Mouse (Mus musculus) adrenal gland, adult (tissue): ENCODE measurements around the gene Abcc2.
A peak's percentile ranks its signal among the peaks of the same experiment; 100 is the strongest.

Source experiments
- DNase-seq, 2 experiments: peaks; one replicate each; pipeline ENCODE4 v3.0.0; 2022 to 2023; ENCODE audit warnings: low spot score in 1 of 2; ENCODE audit not compliant: inconsistent age in 2 of 2

Gene Abcc2

GRCm38 (mm10) chr19:43776561-43776960 is 5.4 kb upstream of the Abcc2 start:
- no peak for DNase-seq

DNA sequence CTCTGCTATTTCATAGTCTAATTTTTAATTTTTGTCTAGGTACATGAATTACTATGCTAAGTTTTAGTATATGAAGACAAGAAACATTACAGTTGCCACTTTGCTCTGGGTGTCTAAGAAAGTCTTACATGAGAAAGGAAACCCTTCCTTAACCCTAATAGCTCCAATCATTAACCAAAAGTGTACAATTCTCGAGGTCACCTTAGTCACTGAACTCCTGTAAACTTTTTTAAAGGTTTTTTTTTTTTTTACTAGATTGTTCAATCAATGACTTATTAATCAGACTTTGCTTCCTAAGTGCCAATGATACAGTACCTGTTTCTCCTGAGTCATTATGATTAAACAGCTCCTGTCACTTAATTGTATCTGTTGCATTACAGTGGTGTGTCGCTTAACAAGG is 4.7 kb upstream of the Abcc2 start:
- DNase-seq = no peak

DNA sequence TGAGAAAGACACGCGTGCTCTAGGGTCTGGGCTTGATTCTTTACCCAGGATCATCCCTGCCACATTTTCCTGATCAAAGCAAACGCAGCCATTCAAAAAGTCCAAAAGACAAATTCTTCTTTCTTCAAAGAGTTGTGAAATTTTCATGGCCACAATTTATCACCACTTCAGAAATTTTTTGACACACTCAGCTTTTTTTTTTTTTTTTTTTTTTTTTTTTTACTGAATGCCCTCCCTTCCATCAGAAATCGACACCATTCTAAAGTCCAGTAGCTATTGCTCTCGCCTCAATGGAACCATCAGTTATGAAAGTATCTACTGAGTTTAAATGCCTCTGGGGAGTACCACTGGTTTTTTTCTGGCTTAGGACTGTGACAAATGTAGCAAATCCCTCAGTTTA is 1.6 kb upstream of the Abcc2 start:
- no peak for DNase-seq

- no peak for DNase-seq
These were observed 2.8 kb downstream of the Abcc2 start for GRCm38 (mm10) chr19:43784761-43785160.

DNA sequence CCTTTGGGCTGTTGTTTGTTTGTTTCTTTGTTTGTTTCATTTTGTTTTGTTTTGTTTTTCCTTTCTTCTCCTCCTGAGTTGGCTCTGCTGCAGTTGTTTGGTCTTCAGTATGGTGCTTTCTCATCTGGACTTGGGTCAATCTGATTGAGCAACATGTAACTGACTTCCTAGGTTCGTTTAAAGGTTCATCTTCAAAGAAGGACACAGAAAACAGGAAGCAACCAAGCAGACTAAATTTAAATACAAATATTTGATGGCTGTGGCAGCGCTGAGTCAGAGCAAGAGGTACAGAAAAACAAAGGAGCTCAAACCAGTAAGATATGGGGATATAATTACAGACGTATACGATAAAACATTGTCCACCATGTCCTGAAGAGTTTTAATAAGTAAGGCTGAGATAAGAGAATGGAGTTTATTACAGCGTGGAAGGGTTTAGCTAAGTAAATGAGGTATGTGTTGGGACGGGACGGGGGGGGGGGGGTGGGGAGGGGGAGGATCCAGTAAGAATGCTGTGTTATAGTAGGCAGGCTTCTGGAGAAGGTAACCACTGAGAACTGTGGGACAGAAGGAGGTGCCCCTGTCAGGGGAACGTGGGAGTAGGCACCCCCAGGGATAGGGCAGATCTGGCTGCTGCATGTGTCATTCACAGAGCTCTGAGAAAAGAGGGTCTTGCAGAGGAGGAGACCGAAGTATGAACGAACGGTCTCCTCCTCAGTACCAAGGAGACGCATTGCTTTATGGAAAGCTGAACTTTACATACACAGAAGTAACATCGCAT is 4.4 kb downstream of the Abcc2 start:
- DNase-seq = no peak

GRCm38 (mm10) chr19:43789817-43790216 is 7.8 kb downstream of the Abcc2 start:
- no peak for DNase-seq

GRCm38 (mm10) chr19:43792537-43792936 is 10.5 kb downstream of the Abcc2 start:
- no peak for DNase-seq

DNA sequence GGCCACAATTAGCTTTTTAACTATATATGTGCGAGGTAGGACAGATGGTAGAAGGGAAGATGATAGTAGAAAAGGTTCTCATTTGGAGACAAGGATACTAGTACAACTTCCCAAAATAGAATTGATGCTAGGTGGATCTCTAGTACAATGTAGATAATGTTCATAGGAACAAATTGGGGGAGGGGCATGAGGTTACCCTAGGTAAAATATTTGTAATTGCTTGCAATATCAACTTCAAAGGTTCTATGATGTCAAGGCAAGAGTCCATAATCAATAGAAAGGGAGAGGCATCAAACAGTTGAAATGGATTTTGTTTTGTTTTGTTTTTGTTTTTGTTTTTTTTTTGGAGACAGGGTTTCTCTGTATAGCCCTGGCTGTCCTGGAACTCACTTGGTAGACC is 12.0 kb downstream of the Abcc2 start:
- no peak for DNase-seq

DNA sequence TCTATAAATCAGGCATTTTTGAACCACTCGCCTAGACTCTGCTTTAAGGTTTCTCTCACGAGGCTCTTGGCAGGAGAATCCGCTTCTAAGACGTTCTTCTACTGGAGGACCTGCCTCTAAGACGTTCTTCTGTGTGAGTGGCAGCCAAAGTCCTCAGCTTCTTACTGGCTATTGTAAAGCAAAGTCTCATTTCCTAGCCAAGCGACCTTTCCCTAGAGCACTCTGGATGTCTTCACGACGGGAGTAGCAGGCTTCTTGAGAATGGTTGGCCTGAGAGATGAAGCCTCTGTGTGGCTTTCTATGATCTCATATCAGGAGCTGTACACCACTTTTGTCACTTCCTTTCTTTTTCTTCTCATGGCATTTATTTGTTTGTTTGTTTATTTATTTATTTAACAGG is 13.5 kb downstream of the Abcc2 start:
- no peak for DNase-seq

DNA sequence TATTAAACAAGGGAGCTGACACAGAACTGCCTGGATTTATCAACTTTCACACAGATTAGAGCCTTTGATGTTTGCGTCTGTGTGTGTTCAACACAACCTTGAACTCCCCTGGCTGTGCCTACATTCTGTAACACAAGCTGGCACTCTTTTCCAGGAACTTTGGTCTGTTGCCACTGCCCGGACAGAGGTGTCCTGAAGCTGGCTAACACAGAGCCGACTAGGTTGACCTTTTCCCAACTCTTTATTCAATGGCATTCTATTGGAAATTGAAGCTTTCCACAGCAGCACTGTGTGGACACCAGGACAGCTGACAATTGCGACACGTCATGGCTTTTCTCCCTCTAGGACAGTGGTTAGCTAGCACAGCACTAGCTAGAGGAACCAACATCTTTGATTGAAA is 15.2 kb downstream of the Abcc2 start:
- peak; percentile 58 to 88 for DNase-seq

DNA sequence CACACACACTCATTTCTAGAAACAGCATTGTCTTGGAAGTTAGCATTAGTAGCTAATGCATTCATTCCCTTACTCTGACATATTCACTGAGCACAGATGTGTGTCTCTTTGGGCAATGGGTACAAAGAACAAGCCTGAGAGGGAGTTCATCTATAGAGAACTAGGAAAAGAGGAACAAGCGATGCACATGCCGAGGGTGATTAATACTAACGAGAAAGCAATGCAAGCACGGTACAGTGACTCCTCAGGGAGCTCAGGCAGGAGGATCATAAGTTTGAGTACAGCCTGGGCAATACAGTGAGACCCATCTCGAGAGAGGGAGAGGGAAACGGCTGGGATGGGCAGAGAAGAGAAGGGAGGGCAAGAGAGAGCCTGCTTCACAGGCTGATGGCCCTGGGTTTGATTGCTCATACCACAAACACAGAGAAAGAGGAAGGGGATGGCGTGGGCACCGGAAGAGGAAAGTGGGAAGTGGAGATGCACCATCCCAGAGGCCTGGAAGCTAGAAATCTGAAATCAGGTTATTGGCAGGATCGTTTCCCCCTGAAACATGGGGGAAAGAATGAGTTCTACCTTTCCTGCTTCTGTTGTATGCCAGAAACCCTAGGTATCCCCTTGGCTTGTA is 19.5 kb downstream of the Abcc2 start:
- DNase-seq = no peak

GRCm38 (mm10) chr19:43803866-43804265 is 21.9 kb downstream of the Abcc2 start:
- no peak for DNase-seq

- no peak for DNase-seq
These were observed 27.3 kb downstream of the Abcc2 start for GRCm38 (mm10) chr19:43809331-43809730.

DNA sequence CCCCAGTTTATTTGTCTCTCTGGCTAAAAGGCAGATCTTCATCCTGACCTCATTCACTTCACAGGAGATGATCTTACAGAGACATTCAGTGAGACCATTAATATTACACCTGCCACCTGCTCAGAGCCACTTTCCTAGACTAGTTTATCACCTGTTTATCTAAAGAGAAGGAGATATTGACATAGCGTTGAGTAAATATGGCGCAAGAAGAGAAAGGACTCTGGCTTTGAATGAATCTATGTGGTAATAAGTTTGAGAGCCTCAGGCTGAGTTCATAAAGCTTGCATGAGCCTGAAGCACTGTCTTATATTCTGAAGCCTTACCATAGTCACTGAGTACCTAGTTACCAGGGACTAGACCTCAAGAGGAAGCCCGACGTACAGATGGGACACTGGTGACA is 29.4 kb downstream of the Abcc2 start:
- no peak for DNase-seq

DNA sequence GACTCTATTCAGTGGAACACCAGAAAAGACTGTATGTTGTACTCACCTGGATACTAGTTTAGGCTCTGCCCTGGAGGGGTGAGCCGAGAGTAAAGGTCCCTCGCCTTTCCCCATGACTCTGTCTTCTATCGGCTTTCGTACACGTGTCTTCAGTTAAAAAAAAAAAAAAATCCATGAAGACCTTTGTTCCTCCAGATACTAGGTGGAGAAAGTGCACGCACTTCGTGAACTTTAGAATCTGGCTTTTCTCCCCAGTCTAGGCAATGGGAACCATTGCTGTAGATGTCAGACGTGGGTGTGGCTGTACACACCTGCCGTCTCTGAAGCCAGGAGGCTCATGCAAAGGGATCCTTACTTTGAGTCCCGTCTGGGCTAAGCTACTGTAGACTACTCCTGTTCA is 31.3 kb downstream of the Abcc2 start:
- DNase-seq = no peak

DNA sequence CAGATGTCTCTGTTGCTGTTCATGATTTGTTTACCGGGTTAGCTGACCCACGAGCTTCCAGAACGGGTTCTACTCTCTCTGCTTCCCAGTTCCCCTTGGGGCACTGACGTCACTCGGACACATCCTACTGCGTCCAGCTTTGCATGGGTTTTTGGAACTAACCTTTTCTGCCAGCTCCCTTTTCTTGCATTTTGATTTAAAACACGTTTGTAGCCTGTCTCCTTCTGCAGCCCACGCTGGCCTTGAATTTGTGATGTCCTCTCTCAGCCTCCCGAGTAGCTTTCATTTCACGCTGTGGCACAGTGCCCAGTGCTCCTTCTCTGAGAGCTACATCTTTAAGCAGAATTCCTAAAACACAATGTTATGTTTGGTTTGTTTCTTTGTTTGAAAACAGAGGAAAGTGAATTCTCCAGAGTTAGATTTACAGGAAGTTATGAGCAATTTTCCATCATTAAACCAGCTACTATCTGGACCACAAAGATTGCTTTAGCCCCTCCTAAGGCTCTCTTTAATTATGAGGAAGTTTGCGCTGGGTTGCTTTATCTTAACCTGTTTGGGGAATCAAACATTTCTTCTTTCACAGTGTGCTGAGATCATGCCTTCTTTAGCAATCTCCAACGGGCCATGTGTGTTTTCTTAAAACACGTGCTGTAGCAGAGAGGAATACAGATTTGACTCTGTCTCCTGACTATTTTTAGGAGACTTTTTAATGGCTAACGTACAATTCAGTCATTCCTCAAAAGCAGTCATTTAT is 33.8 kb downstream of the Abcc2 start:
- peak; percentile 63 to 84 for DNase-seq

- DNase-seq = no peak
These were observed 44.9 kb downstream of the Abcc2 start for GRCm38 (mm10) chr19:43826855-43827254.

DNA sequence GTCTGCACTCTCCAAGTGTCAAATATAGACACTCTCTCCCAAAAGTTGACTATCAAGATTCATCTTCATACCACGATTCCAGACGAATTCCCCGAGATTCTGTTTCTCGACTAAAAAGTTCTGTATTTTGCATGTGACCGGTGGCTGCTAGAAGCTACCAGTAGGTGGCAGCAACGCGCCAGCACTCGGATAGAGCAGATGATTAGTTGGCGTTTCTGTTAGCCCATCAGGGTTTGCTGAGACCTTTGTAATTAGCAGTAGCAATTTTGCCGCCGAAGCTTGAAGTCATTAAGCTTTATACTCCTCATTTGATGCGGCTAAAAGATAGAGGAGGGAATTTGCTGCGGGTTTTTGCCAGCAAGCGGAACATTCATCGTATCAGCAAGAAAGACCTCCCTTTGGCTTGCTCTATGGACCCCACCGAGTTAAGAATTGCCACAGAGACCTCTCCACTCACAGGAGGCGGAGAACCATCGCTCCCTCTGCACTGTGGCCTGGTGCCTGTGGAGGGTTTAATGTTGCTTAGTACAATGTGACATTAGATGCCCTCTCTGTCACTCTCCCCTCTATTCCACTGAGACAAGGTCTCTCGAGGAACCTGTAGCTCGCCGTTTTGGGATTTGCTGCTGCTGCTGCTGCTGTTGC is 50.6 kb downstream of the Abcc2 start:
- DNase-seq = peak; percentile 58 to 85

DNA sequence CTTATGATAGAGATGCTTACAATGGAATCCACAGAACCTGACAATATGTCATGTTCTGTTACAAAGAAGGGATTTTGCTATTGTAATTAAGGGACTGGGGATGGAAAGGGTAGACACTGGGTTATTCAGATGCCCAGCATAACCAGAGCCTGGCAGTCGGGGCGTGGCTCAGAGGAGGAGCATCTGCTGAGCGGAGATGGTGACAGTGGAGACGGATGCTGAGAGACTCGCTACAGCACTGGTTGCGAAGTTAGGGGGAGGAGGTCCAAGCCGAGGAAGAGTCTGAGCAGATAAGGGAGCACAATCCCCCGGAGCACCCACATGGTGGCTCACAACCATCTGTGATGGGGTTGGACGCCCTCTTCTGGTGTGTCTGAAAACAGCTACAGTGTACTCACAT is 61.2 kb downstream of the Abcc2 start:
- no peak for DNase-seq

DNA sequence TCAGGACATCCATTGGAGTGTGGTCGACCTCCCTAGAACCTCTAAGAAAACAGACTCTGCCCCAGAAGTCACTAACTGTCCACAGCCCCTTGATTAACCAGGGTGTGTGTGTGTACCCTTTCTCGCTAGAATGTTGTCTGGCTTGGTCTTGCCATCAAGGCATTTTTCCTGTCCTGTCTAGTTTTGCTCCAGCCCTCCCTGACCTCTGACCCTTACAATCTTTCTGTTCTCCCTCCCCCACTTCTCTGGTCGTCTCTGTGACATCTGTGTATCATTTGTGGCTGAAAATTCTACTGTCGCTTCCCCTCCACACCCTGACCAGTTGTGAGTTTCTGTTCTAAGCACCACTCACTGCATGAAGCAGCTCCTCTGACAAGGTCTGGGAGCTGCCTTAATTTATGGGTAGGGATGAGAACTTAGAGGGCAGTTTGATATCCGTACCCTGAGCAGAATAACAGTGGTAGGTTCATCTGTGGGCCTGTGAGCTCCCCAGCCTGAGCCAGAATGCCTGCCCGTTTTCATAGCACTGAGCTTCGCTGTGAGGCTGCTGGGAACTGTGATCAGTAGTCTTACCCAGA is 63.4 kb downstream of the Abcc2 start:
- DNase-seq = no peak

DNA sequence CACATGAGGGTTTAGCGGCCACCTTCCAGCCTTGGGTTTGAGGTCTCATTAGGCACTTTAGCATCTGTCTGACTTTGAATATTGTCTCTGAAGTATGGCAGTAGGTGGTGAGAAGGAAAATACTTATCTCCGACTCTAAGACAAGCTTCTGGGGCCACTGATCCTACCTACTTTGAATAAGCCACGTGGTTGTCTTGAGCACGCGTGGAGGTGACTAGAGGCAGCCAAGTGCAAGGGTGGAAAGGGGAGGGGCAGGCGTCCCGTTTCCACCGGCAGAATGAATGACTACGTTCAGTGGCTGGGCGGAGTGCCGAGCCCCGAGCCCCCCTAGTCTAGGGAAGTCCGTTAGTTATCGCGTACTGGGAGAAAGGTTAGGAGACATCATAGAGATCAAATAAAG is 65.1 kb downstream of the Abcc2 start:
- DNase-seq = no peak
